Mouse (Mus musculus) liver, postnatal 0 days (tissue): Measurements from ENCODE around the gene C1s2.

ENCODE experiments used
- CTCF ChIP-seq: sonication (generic); IDR thresholded peaks from 2 replicates; pipeline ENCODE4 v1.5.1; 2016; ENCODE audit warnings: antibody characterized with exemption, low read depth
- EP300 ChIP-seq: IDR thresholded peaks from 2 replicates; pipeline ENCODE4 v1.6.1; 2016; ENCODE audit warnings: antibody characterized with exemption, low read depth, mild to moderate bottlenecking

DNA sequence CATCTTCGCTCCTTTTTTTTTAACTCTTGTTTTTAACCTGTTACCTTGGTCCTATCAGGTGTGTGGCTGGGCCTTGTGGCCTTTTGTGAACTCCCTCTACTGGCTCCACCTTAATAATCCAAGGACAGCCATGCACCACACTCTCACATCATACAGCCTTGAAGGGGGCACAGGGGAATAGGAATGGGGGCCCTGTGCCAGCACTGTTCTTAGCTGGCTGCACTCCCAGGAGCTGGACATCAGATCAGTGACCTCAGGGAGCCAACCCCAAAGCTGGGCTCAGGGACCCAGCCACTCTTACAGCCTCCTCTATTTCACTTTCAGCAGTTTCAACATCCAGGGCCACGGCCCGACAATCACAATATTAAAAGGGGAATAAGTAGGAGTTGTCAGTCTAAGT, 50.1 kb downstream of the C1s2 start:
- TF ChIP-seq CTCF: no peak
- no peak for TF ChIP-seq EP300
